Mouse (Mus musculus): ENCODE data around the gene Lmx1b. TPM values are rescaled to one million over a fixed set of nuclear protein-coding genes. Genes with fewer than 3 reads are reported as not detected.
A peak's percentile ranks its signal among the peaks of the same experiment; 100 is the strongest.

Gene Lmx1b
- polyA plus RNA-seq, 1 experiment from 2014 or later, result 8.7 TPM

DNA sequence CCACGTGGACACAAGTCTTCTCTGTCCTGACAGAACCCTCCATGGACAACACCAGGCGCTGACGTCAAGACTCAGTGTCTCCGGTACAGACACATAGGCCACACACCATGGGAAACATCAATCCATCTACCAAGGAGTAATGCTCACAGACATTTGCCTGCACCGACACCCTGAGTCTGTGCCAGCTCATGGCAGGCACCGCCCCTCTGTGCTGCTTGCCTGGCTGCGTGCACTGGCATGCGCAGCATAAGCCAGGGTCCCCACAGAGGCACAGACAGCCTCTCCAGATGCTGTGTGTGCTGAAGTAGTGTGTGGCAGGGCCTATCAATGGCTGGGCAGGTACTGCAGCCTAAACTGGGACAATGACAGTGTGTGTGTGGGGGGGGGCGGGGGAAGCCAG lies 22.6 kb downstream of the Lmx1b start:
- Histone ChIP-seq H3K36me3 (replicated peaks; ENCODE audit: control insufficient read depth, insufficient read depth) (no peaks in the 10 kb centered on the region), H3K9me3 (ENCODE audit: control insufficient read depth, low read length) (no peaks in the 10 kb centered on the region), H3K27me3 (ENCODE audit: control insufficient read depth, insufficient read depth, low read length) (peaks cover 32% of the 10 kb centered on the region), H3K4me1 (replicated peaks; ENCODE audit: control insufficient read depth, insufficient read depth, low read length) (peaks cover 43% of the 10 kb centered on the region), H3K9ac (no peak overlapping the region), H3K4me2 (replicated peaks) (peak overlapping the region; percentile 53; the same call in 1 of the 2 replicates), H3K27ac (peak overlapping the region; percentile 86), H3K4me3 (replicated peaks; ENCODE audit: low read length) (no peak overlapping the region)
- DNase-seq (ENCODE audit: low spot score) (no peak), ATAC-seq (ENCODE audit: low FRiP score) (peak; percentile 32)
- 55% methylated on average over 9 of the region's 9 CpGs for WGBS

DNA sequence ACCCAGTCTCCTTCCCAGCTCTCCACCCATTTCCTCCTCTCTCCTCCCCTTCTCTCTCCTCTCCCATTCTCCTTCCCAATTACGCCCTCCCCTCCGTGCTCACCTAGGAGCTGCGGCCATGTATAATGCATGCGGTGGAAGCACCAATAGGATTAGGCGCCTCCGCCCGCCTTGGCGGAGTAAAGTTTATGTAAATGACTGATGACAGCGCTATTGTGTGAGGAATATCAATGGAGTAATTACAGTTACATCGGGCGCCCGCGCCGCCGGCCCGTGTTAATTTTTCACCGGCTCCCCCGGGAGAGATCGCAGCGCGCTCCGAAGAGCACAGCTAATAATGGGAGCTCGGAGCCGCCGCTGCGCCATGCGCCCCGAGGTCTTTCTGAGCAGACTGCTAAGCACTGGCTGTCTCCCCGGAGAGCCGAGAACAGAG lies 23.9 kb downstream of the Lmx1b start:
- Histone ChIP-seq H3K9me3 (ENCODE audit: control insufficient read depth, low read length) (no peaks in the 10 kb centered on the region), H3K4me3 (replicated peaks; ENCODE audit: low read length) (peak overlapping the region; percentile 24), H3K9ac (peak overlapping the region; percentile 65), H3K4me1 (replicated peaks; ENCODE audit: control insufficient read depth, insufficient read depth, low read length) (peaks cover 43% of the 10 kb centered on the region), H3K27me3 (ENCODE audit: control insufficient read depth, insufficient read depth, low read length) (peaks cover 24% of the 10 kb centered on the region), H3K36me3 (replicated peaks; ENCODE audit: control insufficient read depth, insufficient read depth) (no peaks in the 10 kb centered on the region), H3K4me2 (replicated peaks) (peak overlapping the region; percentile 53), H3K27ac (peak overlapping the region; percentile 86)
- DNase-seq (ENCODE audit: low spot score), result peak; percentile 88
- under 1% methylated on average over 30 of the region's 30 CpGs for WGBS
- peak; percentile 87 for ATAC-seq (ENCODE audit: low FRiP score)

DNA sequence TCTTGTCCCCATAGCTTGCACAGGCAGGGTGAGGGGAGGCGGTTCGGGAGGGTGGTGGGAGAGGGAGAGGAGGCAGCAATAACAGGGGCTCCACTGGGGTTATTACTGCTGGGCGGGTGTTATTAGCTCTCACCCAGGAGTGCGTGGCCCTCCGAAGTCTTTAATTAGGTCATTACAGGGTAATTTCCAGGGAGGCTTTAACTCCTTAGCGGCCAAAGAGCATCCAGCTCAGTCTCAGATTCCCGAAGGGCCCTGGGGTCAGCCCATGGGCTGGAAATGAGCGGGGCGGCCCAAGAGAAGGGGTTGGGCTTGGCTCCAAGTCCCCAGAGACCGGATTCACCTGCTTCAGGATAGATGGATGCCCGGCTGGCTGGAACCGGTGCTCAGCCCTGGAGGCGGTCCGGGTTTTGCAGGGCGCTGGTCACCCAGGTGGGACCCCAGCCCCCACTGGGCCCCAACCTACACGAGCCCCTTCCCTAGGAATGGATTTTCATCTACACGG lies 24.4 kb downstream of the Lmx1b start:
- Histone ChIP-seq H3K27ac (peak overlapping the region; percentile 86), H3K9me3 (ENCODE audit: control insufficient read depth, low read length) (no peaks in the 10 kb centered on the region), H3K4me1 (replicated peaks; ENCODE audit: control insufficient read depth, insufficient read depth, low read length) (peaks cover 43% of the 10 kb centered on the region), H3K4me3 (replicated peaks; ENCODE audit: low read length) (peak overlapping the region; percentile 24), H3K9ac (peak overlapping the region; percentile 65), H3K27me3 (ENCODE audit: control insufficient read depth, insufficient read depth, low read length) (peaks cover 24% of the 10 kb centered on the region), H3K4me2 (replicated peaks) (peak overlapping the region; percentile 53), H3K36me3 (replicated peaks; ENCODE audit: control insufficient read depth, insufficient read depth) (no peaks in the 10 kb centered on the region)
- 3% methylated on average over 17 of the region's 17 CpGs for WGBS
- DNase-seq (ENCODE audit: low spot score) (no peak), ATAC-seq (ENCODE audit: low FRiP score) (peak; percentile 41)

DNA sequence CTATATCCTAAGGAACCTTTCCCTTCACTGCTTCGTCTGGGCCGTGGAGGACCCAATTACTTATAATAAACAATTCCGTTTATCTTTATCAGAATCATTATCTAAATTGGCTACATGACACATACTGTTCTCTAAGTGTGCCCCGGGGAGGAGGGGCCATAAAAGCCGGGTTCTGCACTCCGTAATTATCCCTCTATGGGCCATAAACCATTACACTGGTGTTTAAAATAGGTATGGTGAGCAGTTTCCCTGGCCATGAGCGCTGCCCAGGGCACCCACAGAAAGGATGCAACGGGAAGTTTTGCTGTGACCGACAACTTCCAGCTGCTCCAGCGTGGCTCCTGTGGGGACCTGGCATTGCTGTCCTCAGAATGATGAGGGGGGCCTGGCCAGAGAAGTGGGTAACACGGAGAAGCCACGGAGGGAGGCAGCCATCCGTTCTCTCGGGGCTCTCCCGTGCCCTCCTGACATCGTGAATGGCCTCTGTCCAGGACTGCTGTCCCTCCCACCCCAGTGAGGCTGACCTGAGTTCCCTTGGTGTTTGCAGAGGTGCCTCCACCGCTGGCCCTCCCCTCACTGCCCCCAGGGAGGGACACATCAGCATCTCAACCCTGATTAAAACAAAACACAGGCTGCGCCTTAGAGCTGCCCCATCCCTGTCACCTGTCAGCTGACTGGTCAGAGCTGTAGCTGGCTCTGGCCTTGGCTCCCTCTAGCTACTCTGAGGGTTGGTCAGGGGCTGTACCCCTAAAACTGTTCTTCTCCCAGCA lies 34.6 kb downstream of the Lmx1b start:
- H3K27me3 ChIP-seq (ENCODE audit: control insufficient read depth, insufficient read depth, low read length), result peaks cover 36% of the 10 kb centered on the region
- H3K4me3 ChIP-seq (replicated peaks; ENCODE audit: low read length), result no peak overlapping the region
- peak overlapping the region; percentile 32; the same call in 1 of the 2 replicates for H3K27ac ChIP-seq
- H3K4me1 ChIP-seq (replicated peaks; ENCODE audit: control insufficient read depth, insufficient read depth, low read length), result peaks cover 41% of the 10 kb centered on the region
- no peaks in the 10 kb centered on the region for H3K9me3 ChIP-seq (ENCODE audit: control insufficient read depth, low read length)
- ATAC-seq (ENCODE audit: low FRiP score), result 0 out of 2 replicates have a peak, but pooled peaks have one; percentile 7
- H3K9ac ChIP-seq, result peak overlapping the region; percentile 20; the same call in 1 of the 2 replicates
- H3K36me3 ChIP-seq (replicated peaks; ENCODE audit: control insufficient read depth, insufficient read depth), result no peaks in the 10 kb centered on the region
- no peak overlapping the region for H3K4me2 ChIP-seq (replicated peaks)
- DNase-seq (ENCODE audit: low spot score), result no peak
- WGBS, result 12% methylated on average over 18 of the region's 18 CpGs

DNA sequence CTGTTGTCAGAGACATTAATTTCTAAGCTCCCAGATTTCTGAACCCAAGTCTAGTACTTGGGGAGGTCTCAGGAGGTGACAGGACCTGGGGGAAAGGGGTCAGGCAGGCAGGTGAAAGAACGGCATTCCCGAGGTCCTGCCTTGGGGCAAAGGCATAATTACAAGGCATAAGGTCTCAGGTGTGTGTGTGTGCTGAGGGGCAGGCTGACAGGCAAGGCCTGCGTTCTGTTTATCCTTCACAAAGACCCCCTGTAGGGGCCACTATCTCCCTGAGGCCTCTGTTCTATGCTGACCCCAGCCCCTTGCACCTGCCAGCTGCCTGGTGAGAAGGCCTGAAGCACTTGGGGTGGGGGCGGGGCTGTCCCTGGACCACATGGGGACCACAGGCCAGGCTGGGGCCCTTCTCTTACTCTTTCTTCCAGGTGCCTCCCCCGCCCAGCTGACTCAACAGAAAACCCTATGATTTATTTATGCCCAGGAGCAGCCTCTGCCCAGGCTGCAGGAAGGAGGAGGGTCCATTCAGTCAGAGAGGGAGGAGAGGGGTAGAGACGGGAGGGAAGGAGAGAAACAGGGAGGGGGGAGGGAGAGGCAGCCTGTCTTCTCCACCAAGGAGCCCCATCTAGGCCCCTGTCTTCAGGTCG lies 35.3 kb downstream of the Lmx1b start:
- DNase-seq (ENCODE audit: low spot score), result no peak
- WGBS, result 8% methylated on average over 7 of the region's 7 CpGs

DNA sequence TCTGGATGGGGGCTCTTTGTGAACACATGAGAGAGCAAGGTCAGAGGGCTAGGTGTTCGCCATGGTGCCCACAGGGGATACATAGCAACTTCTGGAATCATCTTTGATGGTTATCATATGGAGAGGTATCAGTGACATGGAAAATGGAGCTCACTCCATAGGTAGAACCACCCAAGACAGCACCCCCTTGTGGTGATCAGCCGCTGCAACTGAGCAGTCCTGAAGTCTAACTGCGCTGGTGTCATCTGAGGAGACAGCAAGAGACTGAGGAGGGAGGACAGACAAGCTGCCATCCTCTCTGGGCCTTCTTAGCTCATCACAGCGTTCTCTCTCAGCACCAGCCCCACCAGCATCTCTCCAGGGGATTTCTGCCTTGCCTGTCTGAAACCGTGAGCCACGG lies 39.8 kb downstream of the Lmx1b start:
- H3K27ac ChIP-seq, result no peak overlapping the region
- peaks cover 11% of the 10 kb centered on the region for H3K27me3 ChIP-seq (ENCODE audit: control insufficient read depth, insufficient read depth, low read length)
- H3K4me1 ChIP-seq (replicated peaks; ENCODE audit: control insufficient read depth, insufficient read depth, low read length), result peaks cover 30% of the 10 kb centered on the region
- H3K4me3 ChIP-seq (replicated peaks; ENCODE audit: low read length), result no peak overlapping the region
- DNase-seq (ENCODE audit: low spot score) (no peak), ATAC-seq (ENCODE audit: low FRiP score) (no peak)
- 47% methylated on average over 6 of the region's 6 CpGs for WGBS
- no peaks in the 10 kb centered on the region for H3K36me3 ChIP-seq (replicated peaks; ENCODE audit: control insufficient read depth, insufficient read depth)
- no peak overlapping the region for H3K9ac ChIP-seq
- H3K4me2 ChIP-seq (replicated peaks), result no peak overlapping the region
- H3K9me3 ChIP-seq (ENCODE audit: control insufficient read depth, low read length), result no peaks in the 10 kb centered on the region

More for the DNA sequence above, 35.3 kb downstream of the Lmx1b start:
- no peak overlapping the region for H3K4me2 ChIP-seq (replicated peaks)
- no peak overlapping the region for H3K4me3 ChIP-seq (replicated peaks; ENCODE audit: low read length)
- H3K9me3 ChIP-seq (ENCODE audit: control insufficient read depth, low read length), result no peaks in the 10 kb centered on the region
- no peak overlapping the region for H3K9ac ChIP-seq
- peaks cover 41% of the 10 kb centered on the region for H3K4me1 ChIP-seq (replicated peaks; ENCODE audit: control insufficient read depth, insufficient read depth, low read length)
- H3K36me3 ChIP-seq (replicated peaks; ENCODE audit: control insufficient read depth, insufficient read depth), result no peaks in the 10 kb centered on the region
- ATAC-seq (ENCODE audit: low FRiP score), result peak; percentile 53; the same call in 1 of the 2 replicates
- peak overlapping the region; percentile 22; the same call in 1 of the 2 replicates for H3K27ac ChIP-seq
- H3K27me3 ChIP-seq (ENCODE audit: control insufficient read depth, insufficient read depth, low read length), result peaks cover 36% of the 10 kb centered on the region

DNA sequence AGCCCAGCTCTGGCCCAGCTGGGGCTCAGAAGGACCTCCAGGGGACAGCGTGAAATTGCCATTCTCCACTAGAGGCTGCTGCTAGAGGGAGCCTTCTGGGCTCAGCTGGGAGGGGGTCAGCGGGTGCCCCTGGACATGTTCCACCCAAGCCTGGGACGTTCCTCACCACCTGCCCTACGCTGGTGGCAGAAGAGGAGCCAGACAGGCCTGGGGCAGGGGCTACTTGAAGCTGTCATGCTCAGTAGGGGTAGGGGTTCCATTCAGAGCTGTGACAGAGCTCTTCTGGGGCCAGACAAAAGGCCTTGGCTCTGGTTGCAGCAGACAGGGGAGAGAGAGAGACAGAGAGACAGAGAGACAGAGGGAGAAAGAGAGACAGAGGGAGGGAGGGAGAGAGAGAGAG lies 42.9 kb downstream of the Lmx1b start:
- ATAC-seq (ENCODE audit: low FRiP score) (no peak), DNase-seq (ENCODE audit: low spot score) (no peak)

DNA sequence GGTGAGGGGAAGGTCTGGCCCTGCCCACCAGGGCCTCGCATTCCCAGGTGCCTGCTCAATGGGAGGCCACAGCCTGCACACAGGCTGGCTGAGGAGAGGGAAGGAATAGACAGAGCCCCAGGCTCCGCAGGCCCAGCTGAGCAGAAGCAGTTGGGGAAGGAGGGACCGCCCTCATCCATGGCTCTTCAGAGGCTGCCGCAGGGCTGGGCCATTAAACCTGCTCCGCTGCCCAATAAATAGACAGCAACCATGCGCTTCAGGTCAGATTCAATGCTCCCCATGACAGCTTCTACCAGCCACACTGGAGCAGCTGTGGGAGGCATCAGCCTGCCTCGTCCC lies 45.3 kb downstream of the Lmx1b start:
- H3K27ac ChIP-seq, result 0 out of 2 replicates have a peak overlapping the region, but pooled peaks have one; percentile 6
- WGBS, result 16% methylated on average over 7 of the region's 7 CpGs
- no peak overlapping the region for H3K4me2 ChIP-seq (replicated peaks)
- no peak for ATAC-seq (ENCODE audit: low FRiP score)
- H3K9ac ChIP-seq, result no peak overlapping the region
- no peaks in the 10 kb centered on the region for H3K36me3 ChIP-seq (replicated peaks; ENCODE audit: control insufficient read depth, insufficient read depth)
- H3K27me3 ChIP-seq (ENCODE audit: control insufficient read depth, insufficient read depth, low read length), result peaks cover 4% of the 10 kb centered on the region
- no peak for DNase-seq (ENCODE audit: low spot score)
- H3K4me3 ChIP-seq (replicated peaks; ENCODE audit: low read length), result no peak overlapping the region
- H3K9me3 ChIP-seq (ENCODE audit: control insufficient read depth, low read length), result no peaks in the 10 kb centered on the region
- peaks cover 41% of the 10 kb centered on the region for H3K4me1 ChIP-seq (replicated peaks; ENCODE audit: control insufficient read depth, insufficient read depth, low read length)

More for the DNA sequence above, 42.9 kb downstream of the Lmx1b start:
- H3K4me2 ChIP-seq (replicated peaks), result no peak overlapping the region
- no peak overlapping the region for H3K27ac ChIP-seq
- 20% methylated on average over 4 of the region's 4 CpGs for WGBS
- no peak overlapping the region for H3K4me3 ChIP-seq (replicated peaks; ENCODE audit: low read length)
- H3K9ac ChIP-seq, result no peak overlapping the region
- peaks cover 11% of the 10 kb centered on the region for H3K27me3 ChIP-seq (ENCODE audit: control insufficient read depth, insufficient read depth, low read length)
- H3K9me3 ChIP-seq (ENCODE audit: control insufficient read depth, low read length), result no peaks in the 10 kb centered on the region
- no peaks in the 10 kb centered on the region for H3K36me3 ChIP-seq (replicated peaks; ENCODE audit: control insufficient read depth, insufficient read depth)
- peaks cover 39% of the 10 kb centered on the region for H3K4me1 ChIP-seq (replicated peaks; ENCODE audit: control insufficient read depth, insufficient read depth, low read length)

Measured in hindbrain, embryonic 14.5 days (tissue).